Mouse (Mus musculus) C2C12 (cell line): ENCODE data around the gene Chrna5. TPM values are rescaled to one million over a fixed set of nuclear protein-coding genes. Genes with fewer than 3 reads are reported as not detected.

Source experiments
- H3K27me3 ChIP-seq: one replicate; pipeline ENCODE4 v1.6.1; 2011; ENCODE audit not compliant: control insufficient read depth, insufficient read depth, insufficient read length
- H3K36me3 ChIP-seq: one replicate; pipeline ENCODE4 v1.6.1; 2011; ENCODE audit not compliant: control insufficient read depth, insufficient read depth
- H3K4me3 ChIP-seq: one replicate; pipeline ENCODE4 v1.5.1; 2011; ENCODE audit warnings: mild to moderate bottlenecking, control low read depth; ENCODE audit not compliant: poor library complexity, insufficient read depth, severe bottlenecking
- H3K79me2 ChIP-seq: one replicate; pipeline ENCODE4 v1.6.1; 2011; ENCODE audit not compliant: control insufficient read depth, insufficient read depth
- H3K79me3 ChIP-seq: one replicate; pipeline ENCODE4 v1.6.1; 2011; ENCODE audit warnings: low read depth, control low read depth
- H3ac ChIP-seq: one replicate; pipeline ENCODE3; 2011; ENCODE audit warnings: low read depth; ENCODE audit not compliant: control insufficient read depth, insufficient read length
- CTCF ChIP-seq: IDR thresholded peaks from one replicate; pipeline ENCODE4 v1.5.1; 2011; ENCODE audit not compliant: control insufficient read depth, insufficient read depth, insufficient read length
- MYOD1 ChIP-seq: IDR thresholded peaks from one replicate; pipeline ENCODE4 v1.6.1; 2011; ENCODE audit warnings: low read depth; ENCODE audit not compliant: control insufficient read depth, insufficient read length
- USF1 ChIP-seq: IDR thresholded peaks from one replicate; pipeline ENCODE4 v1.6.1; 2011; ENCODE audit warnings: low read depth, mild to moderate bottlenecking, control low read depth, moderate library complexity
- polyA plus RNA-seq: library from polyadenylated mRNA; unstranded; fragments of >200 nt; fragmentation: generic; extraction: Trizol; gene quantifications from one replicate; pipeline ENCODE4 v1.2.1, GENCODE M21; 2012; ENCODE audit warnings: missing spikeins

The Chrna5 gene
- polyA plus RNA-seq, 1 experiment: not detected

- H3ac ChIP-seq: no peak overlapping the region
- H3K36me3 ChIP-seq: no peaks in the 10 kb centered on the region
- no peak overlapping the region for H3K4me3 ChIP-seq
- H3K27me3 ChIP-seq: peaks cover 9% of the 10 kb centered on the region
- no peaks in the 10 kb centered on the region for H3K79me2 ChIP-seq
- TF ChIP-seq MYOD1: no peak
- no peak for TF ChIP-seq CTCF
- TF ChIP-seq USF1: no peak
- H3K79me3 ChIP-seq: no peaks in the 10 kb centered on the region
Observed at GRCm38 (mm10) chr9:55055386-55055930, 74.8 kb downstream of the Chrna5 start.

Other genes starting within 250 kb of the Chrna5 start
- gene Wdr61, start 246.4 kb upstream of the Chrna5 start, polyA plus RNA-seq: 55.9 TPM
- gene Crabp1, start 216.1 kb upstream of the Chrna5 start, polyA plus RNA-seq: not detected
- 7.8 TPM for gene Ireb2, start 117.1 kb upstream of the Chrna5 start, polyA plus RNA-seq
- gene Hykk, start 63.6 kb upstream of the Chrna5 start, polyA plus RNA-seq: 0.08 TPM
- 211 TPM for gene Psma4, start 30.1 kb upstream of the Chrna5 start, polyA plus RNA-seq
- 0.13 TPM for gene AY074887, start 29.9 kb upstream of the Chrna5 start, polyA plus RNA-seq
- gene Chrna3, start 45.7 kb downstream of the Chrna5 start, polyA plus RNA-seq: not detected
- 0.01 TPM for gene Chrnb4, start 67.9 kb downstream of the Chrna5 start, polyA plus RNA-seq
- gene Ube2q2, start 168.0 kb downstream of the Chrna5 start, polyA plus RNA-seq: 6.3 TPM
- gene Fbxo22, start 228.0 kb downstream of the Chrna5 start, polyA plus RNA-seq: 26.5 TPM